8 mouse cellular contexts compared by ENCODE assay signal in the genomic region with DNA sequence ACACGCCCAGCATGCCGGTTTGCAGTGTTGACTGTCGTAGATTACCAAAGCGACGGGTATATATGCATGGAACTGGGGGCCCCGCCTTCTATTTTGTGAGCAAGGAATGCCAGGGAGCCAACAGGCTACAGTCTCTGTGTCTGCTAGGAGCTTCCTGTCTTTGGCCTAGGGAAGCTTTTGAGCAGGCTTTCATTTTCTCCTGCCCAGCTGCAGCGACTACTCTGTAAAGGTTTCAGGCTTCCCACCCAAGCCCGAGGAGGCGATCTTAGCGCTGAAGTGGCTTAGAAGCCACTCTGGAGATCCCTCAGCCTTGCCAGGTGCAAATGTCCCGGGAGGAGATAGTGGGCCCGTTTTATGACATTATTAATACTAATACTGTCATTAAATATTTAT. TPM values are rescaled to one million over a fixed set of nuclear protein-coding genes. Genes with fewer than 3 reads are reported as not detected.
A peak's percentile ranks its signal among the peaks of the same experiment; 100 is the strongest.
DNase-seq lines count a peak whose midpoint lies in the region; ATAC-seq and TF ChIP-seq lines count a peak whose summit lies in the region.

No protein-coding gene starts in this region.

- H3K4me3 ChIP-seq in embryonic fibroblast, embryonic 13.5 days (ENCODE audit: insufficient read depth, low read length): peak overlapping the region; percentile 46
- H3K4me3 ChIP-seq in stomach, embryonic 15.5 days (replicated peaks): peak overlapping the region; percentile 79

- no peaks in the 10 kb centered on the region for H3K36me3 ChIP-seq in stomach, embryonic 15.5 days

- no peaks in the 10 kb centered on the region for H3K9me3 ChIP-seq in stomach, embryonic 15.5 days

- no peak overlapping the region for H3K27ac ChIP-seq in embryonic fibroblast, embryonic 13.5 days (ENCODE audit: insufficient read depth, low read length)
- no peak overlapping the region for H3K27ac ChIP-seq in stomach, embryonic 15.5 days

- peak; percentile 41 to 49 for DNase-seq in cerebellum, adult 18-20 months
- peak; percentile 59 for DNase-seq in T-cell, adult 2 months (ENCODE audit: low spot score)
- DNase-seq in heart, postnatal 4 days: peak; percentile 61
- DNase-seq in left cerebral cortex, postnatal 36 days (ENCODE audit: low spot score in 2 of 2): peak; percentile 27 to 43

- no peaks in the 10 kb centered on the region for H3K4me1 ChIP-seq in embryonic fibroblast, embryonic 13.5 days (ENCODE audit: control insufficient read depth, insufficient read depth, low read length)
- H3K4me1 ChIP-seq in stomach, embryonic 15.5 days: 0 out of 2 replicates have a peak, but pooled peaks cover 5% of the 10 kb centered on the region

- intact Hi-C loops in left cerebral cortex, postnatal 36 days (cut with DNase I): loop anchor here (5.0 kb wide), 1 partner anchor 52 kb away; no protein-coding TSS in a partner anchor

- 2% methylated on average over 12 of the region's 12 CpGs for WGBS in stomach, embryonic 15.5 days

- peak; percentile 31; the same call in 1 of the 2 replicates for TF ChIP-seq POLR2A in embryonic fibroblast, embryonic 13.5 days (IDR thresholded peaks at IDR 0.05; ENCODE audit: low read depth, low read length)

- H3K4me2 ChIP-seq in stomach, embryonic 15.5 days: peak overlapping the region; percentile 98

- H3K9ac ChIP-seq in stomach, embryonic 15.5 days: peak overlapping the region; percentile 78; the same call in 1 of the 2 replicates

- ATAC-seq in cerebellum, adult (ENCODE audit: insufficient number of reproducible peaks, low FRiP score, low TSS enrichment): no peak
- ATAC-seq in megakaryocyte-erythroid progenitor cell, adult 5-6 weeks (replicated peaks; ENCODE audit: low FRiP score, low TSS enrichment, poor library complexity, severe bottlenecking): peak; percentile 36; the same call in 1 of the 2 replicates
- no peak for ATAC-seq in stomach, embryonic 15.5 days (ENCODE audit: insufficient read depth, low FRiP score, low read depth)

- TF ChIP-seq CTCF in embryonic fibroblast, embryonic 13.5 days (IDR thresholded peaks at IDR 0.05; ENCODE audit: borderline replicate concordance, insufficient read depth, low read length): no peak

- H3K27me3 ChIP-seq in stomach, embryonic 15.5 days (replicated peaks): 0 out of 2 replicates have a peak, but pooled peaks cover 5% of the 10 kb centered on the region

RNA-seq across cellular contexts. Expression of gene Pou6f1, which starts 0.9 kb away (rescaled TPM):
- 12.8 and 16.9 TPM in 2 replicates for polyA plus RNA-seq in embryonic fibroblast, embryonic 13.5 days (2011; ENCODE audit: insufficient read length, low read depth, missing spikeins)
- 10 to 100 TPM; 26.3 to 29.3 TPM for total RNA-seq in heart, postnatal 4 days (2021)
- 100 to 1,000 TPM; 128 to 140 TPM for total RNA-seq in left cerebral cortex, postnatal 36 days (2021)
- 0.96 and 1.2 TPM in 2 replicates for total RNA-seq in megakaryocyte-erythroid progenitor cell, adult 5-6 weeks (2014; fragmentation: Nextera tagmentation)
- not detected in 2 replicates for total RNA-seq in megakaryocyte-erythroid progenitor cell, adult 5-6 weeks (2017)
- polyA plus RNA-seq in stomach, embryonic 15.5 days (2015; fragmentation: Nextera tagmentation; extraction: Ambion mirVana): 4.7 and 4.9 TPM in 2 replicates

RNA-seq across cellular contexts. Expression of gene Dazap2, which starts 16.3 kb away (rescaled TPM):
- 103 and 126 TPM in 2 replicates for polyA plus RNA-seq in embryonic fibroblast, embryonic 13.5 days (2011; ENCODE audit: insufficient read length, low read depth, missing spikeins)
- 100 to 1,000 TPM; 147 to 155 TPM for total RNA-seq in heart, postnatal 4 days (2021)
- 100 to 1,000 TPM; 106 to 120 TPM for total RNA-seq in left cerebral cortex, postnatal 36 days (2021)
- total RNA-seq in megakaryocyte-erythroid progenitor cell, adult 5-6 weeks (2014; fragmentation: Nextera tagmentation): 208 and 229 TPM in 2 replicates
- total RNA-seq in megakaryocyte-erythroid progenitor cell, adult 5-6 weeks (2017): 148 and 159 TPM in 2 replicates
- polyA plus RNA-seq in stomach, embryonic 15.5 days (2015; fragmentation: Nextera tagmentation; extraction: Ambion mirVana): 194 and 215 TPM in 2 replicates

RNA-seq across cellular contexts. Expression of gene Smagp, which starts 37.9 kb away (rescaled TPM):
- not detected in 2 replicates for polyA plus RNA-seq in embryonic fibroblast, embryonic 13.5 days (2011; ENCODE audit: insufficient read length, low read depth, missing spikeins)
- total RNA-seq in heart, postnatal 4 days (2021): 10 to 100 TPM; 21.6 to 22.6 TPM
- total RNA-seq in left cerebral cortex, postnatal 36 days (2021): 1 to 10 TPM; 1.8 to 1.9 TPM
- total RNA-seq in megakaryocyte-erythroid progenitor cell, adult 5-6 weeks (2014; fragmentation: Nextera tagmentation): 3.3 and 4.4 TPM in 2 replicates
- 4.8 TPM in 1 of 2 replicates, not detected in the other for total RNA-seq in megakaryocyte-erythroid progenitor cell, adult 5-6 weeks (2017)
- polyA plus RNA-seq in stomach, embryonic 15.5 days (2015; fragmentation: Nextera tagmentation; extraction: Ambion mirVana): 37.8 and 41.9 TPM in 2 replicates

RNA-seq across cellular contexts. Expression of gene Tfcp2, which starts 47.1 kb away (rescaled TPM):
- polyA plus RNA-seq in embryonic fibroblast, embryonic 13.5 days (2011; ENCODE audit: insufficient read length, low read depth, missing spikeins): 15.6 and 20.3 TPM in 2 replicates
- 10 to 100 TPM; 14.4 to 14.6 TPM for total RNA-seq in heart, postnatal 4 days (2021)
- total RNA-seq in left cerebral cortex, postnatal 36 days (2021): 10 to 100 TPM; 26.2 to 33.1 TPM
- 14.0 and 21.7 TPM in 2 replicates for total RNA-seq in megakaryocyte-erythroid progenitor cell, adult 5-6 weeks (2014; fragmentation: Nextera tagmentation)
- total RNA-seq in megakaryocyte-erythroid progenitor cell, adult 5-6 weeks (2017): 18.5 and 33.1 TPM in 2 replicates
- 22.5 and 25.9 TPM in 2 replicates for polyA plus RNA-seq in stomach, embryonic 15.5 days (2015; fragmentation: Nextera tagmentation; extraction: Ambion mirVana)

Comparison
In these comparisons a context has a peak if more than half of its experiments do, and no peak if none do; other contexts are left out.
1. RNA of gene Pou6f1, which starts 0.9 kb away (total RNA-seq): 128 to 140 TPM in left cerebral cortex, postnatal 36 days and 26.3 to 29.3 TPM in heart, postnatal 4 days; 0.96 to 1.2 TPM in megakaryocyte-erythroid progenitor cell, adult 5-6 weeks; every median in the first group is over 10 times any median in the second.
2. Peak in every context shown above with its lines, with median percentiles within 50 percentile points of each other: DNase-seq.